In genomic region chr16:32129449-32130189, GRCm38 (mm10) we compare ENCODE assay signal across 11 mouse cellular contexts. TPM values are rescaled to one million over a fixed set of nuclear protein-coding genes. Genes with fewer than 3 reads are reported as not detected.
DNase-seq lines count a peak whose midpoint lies in the region; ATAC-seq and TF ChIP-seq lines count a peak whose summit lies in the region.
"Had no signal": no experiment of that assay in that cellular context is flagged by ENCODE, and none has a peak within 500 bp of the region (broad histone marks: within the 10 kb centered on the region; RNA-seq: fewer than 3 reads in every experiment).

No protein-coding gene starts in this region.

- DNase-seq in kidney, postnatal 25 days = no peak
- DNase-seq in CD4-positive, CD25-positive, alpha-beta regulatory T cell, adult 2 months (ENCODE audit: low read depth, low spot score) = peak; percentile 64
- no peak for DNase-seq in liver, embryonic 13.5 days
- DNase-seq in cerebellum, adult 2 months = no peak
- DNase-seq in gastrocnemius, postnatal 25 days = no peak
- no peak for DNase-seq in layer of hippocampus, adult 11-12 months (ENCODE audit: low spot score)

- TF ChIP-seq POLR2A in bone marrow, adult 2 months (IDR thresholded peaks at IDR 0.05; ENCODE audit: borderline replicate concordance, control insufficient read depth, low read depth, low read length) = no peak
- no peak for TF ChIP-seq POLR2A in cerebellum, adult 2 months (IDR thresholded peaks at IDR 0.05; ENCODE audit: borderline replicate concordance, insufficient read depth, low read length)

- H3K27ac ChIP-seq in kidney, embryonic 15.5 days = peak overlapping the region; percentile 52
- H3K27ac ChIP-seq in bone marrow, adult 2 months (ENCODE audit: control insufficient read depth, insufficient read depth, low read depth, low read length, poor library complexity) = peak overlapping the region; percentile 92
- H3K27ac ChIP-seq in liver, embryonic 13.5 days = peak overlapping the region; percentile 53
- H3K27ac ChIP-seq in cerebellum, adult 2 months (ENCODE audit: insufficient read depth, low read length) = no peak overlapping the region
- H3K27ac ChIP-seq: embryonic facial prominence, embryonic 12.5 days; limb, embryonic 12.5 days had no signal

- H3K9me3 ChIP-seq in kidney, embryonic 15.5 days (replicated peaks) = no peaks in the 10 kb centered on the region
- no peaks in the 10 kb centered on the region for H3K9me3 ChIP-seq in liver, embryonic 13.5 days (replicated peaks)
- H3K9me3 ChIP-seq: embryonic facial prominence, embryonic 12.5 days; limb, embryonic 12.5 days had no signal

- H3K4me1 ChIP-seq in kidney, embryonic 15.5 days = no peaks in the 10 kb centered on the region
- peaks cover 6% of the 10 kb centered on the region for H3K4me1 ChIP-seq in bone marrow, adult 2 months (ENCODE audit: control insufficient read depth, insufficient read depth, low read length)
- peaks cover 29% of the 10 kb centered on the region for H3K4me1 ChIP-seq in liver, embryonic 13.5 days (replicated peaks)
- H3K4me1 ChIP-seq in cerebellum, adult 2 months (ENCODE audit: control insufficient read depth, insufficient read depth, low read length) = no peaks in the 10 kb centered on the region
- H3K4me1 ChIP-seq: embryonic facial prominence, embryonic 12.5 days; limb, embryonic 12.5 days had no signal

- ATAC-seq in kidney, embryonic 15.5 days (replicated peaks; ENCODE audit: low FRiP score) = no peak
- no peak for ATAC-seq in liver, embryonic 13.5 days (ENCODE audit: low read depth)

- no peaks in the 10 kb centered on the region for H3K27me3 ChIP-seq in kidney, embryonic 15.5 days
- H3K27me3 ChIP-seq in liver, embryonic 13.5 days = no peaks in the 10 kb centered on the region
- no peaks in the 10 kb centered on the region for H3K27me3 ChIP-seq in cerebellum, adult 2 months (ENCODE audit: control insufficient read depth, insufficient read depth, low read length)
- H3K27me3 ChIP-seq: embryonic facial prominence, embryonic 12.5 days; limb, embryonic 12.5 days had no signal

- no peaks in the 10 kb centered on the region for H3K36me3 ChIP-seq in kidney, embryonic 15.5 days
- no peaks in the 10 kb centered on the region for H3K36me3 ChIP-seq in liver, embryonic 13.5 days
- H3K36me3 ChIP-seq: embryonic facial prominence, embryonic 12.5 days; limb, embryonic 12.5 days had no signal

- TF ChIP-seq CTCF in bone marrow, adult 2 months (IDR thresholded peaks at IDR 0.05; ENCODE audit: control insufficient read depth, insufficient read depth, low read length) = no peak
- TF ChIP-seq CTCF in cerebellum, adult 2 months (IDR thresholded peaks at IDR 0.05; ENCODE audit: borderline replicate concordance, insufficient read depth, low read depth, low read length) = no peak

- no peak overlapping the region for H3K9ac ChIP-seq in kidney, embryonic 15.5 days
- H3K9ac ChIP-seq in liver, embryonic 13.5 days = peak overlapping the region; percentile 70
- H3K9ac ChIP-seq: embryonic facial prominence, embryonic 12.5 days; limb, embryonic 12.5 days had no signal

- 0 out of 2 replicates have a peak overlapping the region, but pooled peaks have one; percentile 20 for H3K4me2 ChIP-seq in kidney, embryonic 15.5 days
- peak overlapping the region; percentile 78 for H3K4me2 ChIP-seq in liver, embryonic 13.5 days
- H3K4me2 ChIP-seq: embryonic facial prominence, embryonic 12.5 days had no signal

- 82% methylated on average over 20 of the region's 20 CpGs for WGBS in kidney, embryonic 15.5 days
- 16% methylated on average over 20 of the region's 20 CpGs for WGBS in bone marrow, adult 2 months
- 32% methylated on average over 20 of the region's 20 CpGs for WGBS in liver, embryonic 13.5 days (ENCODE audit: insufficient replicate concordance)
- WGBS in cerebellum, adult 2 months = 74% methylated on average over 20 of the region's 20 CpGs

- no peak overlapping the region for H3K4me3 ChIP-seq in kidney, embryonic 15.5 days (replicated peaks)
- peak overlapping the region; percentile 58 for H3K4me3 ChIP-seq in bone marrow, adult 2 months (replicated peaks; ENCODE audit: control insufficient read depth, low read depth, low read length)
- peak overlapping the region; percentile 61 for H3K4me3 ChIP-seq in liver, embryonic 13.5 days (replicated peaks)
- H3K4me3 ChIP-seq in cerebellum, adult 2 months (replicated peaks; ENCODE audit: insufficient read depth, low read depth, low read length) = no peak overlapping the region
- H3K4me3 ChIP-seq: embryonic facial prominence, embryonic 12.5 days; limb, embryonic 12.5 days had no signal

RNA-seq across cellular contexts. Expression of gene Cep19, which starts 30.0 kb away (rescaled TPM):
- 38.3 and 39.8 TPM in 2 replicates for polyA plus RNA-seq in kidney, embryonic 15.5 days (2015; fragmentation: Nextera tagmentation; extraction: Ambion mirVana)
- polyA plus RNA-seq in bone marrow, adult 2 months (2011; ENCODE audit: insufficient read depth, insufficient read length, low replicate concordance, missing spikeins) = 4.5 and 11.3 TPM in 2 replicates
- polyA plus RNA-seq in liver, embryonic 13.5 days (2015; fragmentation: Nextera tagmentation; extraction: Ambion mirVana) = 6.2 and 8.0 TPM in 2 replicates
- polyA plus RNA-seq in cerebellum, adult 2 months (2012; rRNA removed) = 45.4 and 46.9 TPM in 2 replicates
- total RNA-seq in gastrocnemius, postnatal 25 days (2021) = 1 to 10 TPM; 7.7 to 7.9 TPM

RNA-seq across cellular contexts. Expression of gene Pigx, which starts 30.1 kb away (rescaled TPM):
- polyA plus RNA-seq in kidney, embryonic 15.5 days (2015; fragmentation: Nextera tagmentation; extraction: Ambion mirVana) = 127 and 131 TPM in 2 replicates
- polyA plus RNA-seq in bone marrow, adult 2 months (2011; ENCODE audit: insufficient read depth, insufficient read length, low replicate concordance, missing spikeins) = 11.1 and 35.7 TPM in 2 replicates
- 29.2 and 29.5 TPM in 2 replicates for polyA plus RNA-seq in liver, embryonic 13.5 days (2015; fragmentation: Nextera tagmentation; extraction: Ambion mirVana)
- polyA plus RNA-seq in cerebellum, adult 2 months (2012; rRNA removed) = 27.6 and 30.3 TPM in 2 replicates
- total RNA-seq in gastrocnemius, postnatal 25 days (2021) = 10 to 100 TPM; 12.6 to 14.0 TPM

RNA-seq across cellular contexts. Expression of gene Nrros, which starts 35.8 kb away (rescaled TPM):
- polyA plus RNA-seq in kidney, embryonic 15.5 days (2015; fragmentation: Nextera tagmentation; extraction: Ambion mirVana) = 17.7 and 17.8 TPM in 2 replicates
- 22.6 and 50.5 TPM in 2 replicates for polyA plus RNA-seq in bone marrow, adult 2 months (2011; ENCODE audit: insufficient read depth, insufficient read length, low replicate concordance, missing spikeins)
- polyA plus RNA-seq in liver, embryonic 13.5 days (2015; fragmentation: Nextera tagmentation; extraction: Ambion mirVana) = 22.6 and 23.9 TPM in 2 replicates
- polyA plus RNA-seq in cerebellum, adult 2 months (2012; rRNA removed) = 4.1 and 4.8 TPM in 2 replicates
- 1 to 10 TPM; 1.9 to 2.5 TPM for total RNA-seq in gastrocnemius, postnatal 25 days (2021)

RNA-seq across cellular contexts. Expression of gene Bex6, which starts 50.0 kb away (rescaled TPM):
- polyA plus RNA-seq in kidney, embryonic 15.5 days (2015; fragmentation: Nextera tagmentation; extraction: Ambion mirVana) = not detected in 2 replicates
- 3.3 and 6.1 TPM in 2 replicates for polyA plus RNA-seq in bone marrow, adult 2 months (2011; ENCODE audit: insufficient read depth, insufficient read length, low replicate concordance, missing spikeins)
- polyA plus RNA-seq in liver, embryonic 13.5 days (2015; fragmentation: Nextera tagmentation; extraction: Ambion mirVana) = 1.3 and 1.5 TPM in 2 replicates
- polyA plus RNA-seq in cerebellum, adult 2 months (2012; rRNA removed) = not detected in 2 replicates
- total RNA-seq in gastrocnemius, postnatal 25 days (2021) = not detected
- polyA plus RNA-seq: gonadal fat pad, adult 2 months; limb, embryonic 12.5 days had no signal

RNA-seq across cellular contexts. Expression of gene Pak2, which starts 50.5 kb away (rescaled TPM):
- 37.5 and 39.0 TPM in 2 replicates for polyA plus RNA-seq in kidney, embryonic 15.5 days (2015; fragmentation: Nextera tagmentation; extraction: Ambion mirVana)
- polyA plus RNA-seq in bone marrow, adult 2 months (2011; ENCODE audit: insufficient read depth, insufficient read length, low replicate concordance, missing spikeins) = 12.7 and 25.2 TPM in 2 replicates
- 10.7 and 14.6 TPM in 2 replicates for polyA plus RNA-seq in liver, embryonic 13.5 days (2015; fragmentation: Nextera tagmentation; extraction: Ambion mirVana)
- 22.0 and 22.5 TPM in 2 replicates for polyA plus RNA-seq in cerebellum, adult 2 months (2012; rRNA removed)
- 10 to 100 TPM; 13.8 to 14.7 TPM for total RNA-seq in gastrocnemius, postnatal 25 days (2021)

Comparison
In these comparisons a context has a peak if more than half of its experiments do, and no peak if none do; other contexts are left out.
1. H3K4me3 ChIP-seq: peak in bone marrow, adult 2 months (single experiment) and liver, embryonic 13.5 days (single experiment); none in kidney, embryonic 15.5 days (single experiment) and cerebellum, adult 2 months (single experiment).